Mouse (Mus musculus) layer of hippocampus, adult 9-10 months (tissue): ENCODE data around the gene Arpc5l.
"Not testable (repeated sequence)": the region's sequence is repeated elsewhere in the genome, so short reads cannot be mapped to it uniquely, and the experiment has no call there.

Source experiments
- DNase-seq: peaks from one replicate; pipeline ENCODE4 v3.0.0; 2022; ENCODE audit warnings: low spot score

Gene Arpc5l

DNA sequence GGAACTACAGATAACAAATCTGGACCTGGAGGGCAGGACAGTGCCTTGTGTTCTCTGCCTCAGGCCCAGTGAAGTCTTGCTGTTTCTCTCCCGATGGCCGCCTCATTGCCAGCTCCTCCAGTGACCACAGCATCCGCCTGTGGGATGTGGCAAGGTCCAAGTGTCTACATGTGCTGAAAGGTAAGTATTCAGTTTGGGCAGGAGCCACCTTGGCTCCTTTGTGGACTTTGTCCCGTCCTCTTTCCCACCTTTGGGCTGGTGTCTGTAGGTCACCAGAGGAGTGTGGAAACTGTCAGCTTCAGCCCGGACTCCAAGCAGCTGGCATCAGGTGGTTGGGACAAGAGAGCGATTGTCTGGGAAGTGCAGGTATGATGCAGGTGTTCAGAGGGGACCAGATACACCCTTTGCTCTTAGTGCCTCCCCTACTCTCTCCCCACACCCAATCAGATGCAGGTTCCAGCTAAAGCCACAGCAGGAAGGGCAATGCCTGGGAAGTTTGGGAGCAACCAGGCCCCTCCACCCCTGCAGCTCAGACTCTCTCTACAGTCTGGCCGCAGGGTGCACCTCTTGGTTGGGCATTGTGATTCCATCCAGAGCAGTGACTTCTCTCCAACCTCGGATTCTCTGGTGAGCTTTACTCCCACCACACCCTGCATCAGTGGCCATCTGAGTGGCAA is 5.1 kb upstream of the Arpc5l start:
- no peak for DNase-seq

DNA sequence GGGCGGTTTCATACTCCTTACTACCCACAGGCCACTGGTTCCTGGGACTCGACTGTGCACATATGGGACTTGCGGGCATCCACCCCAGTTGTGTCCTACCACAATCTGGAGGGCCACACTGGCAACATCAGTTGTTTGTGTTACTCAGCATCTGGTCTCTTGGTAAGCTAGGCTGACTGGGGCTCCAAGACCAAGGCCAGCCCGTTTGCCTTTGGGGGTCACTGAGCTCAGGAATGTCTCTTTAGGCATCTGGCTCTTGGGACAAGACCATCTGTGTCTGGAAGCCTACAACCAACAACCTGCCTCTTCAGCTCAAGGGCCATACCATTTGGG is 4.6 kb upstream of the Arpc5l start:
- DNase-seq = no peak

DNA sequence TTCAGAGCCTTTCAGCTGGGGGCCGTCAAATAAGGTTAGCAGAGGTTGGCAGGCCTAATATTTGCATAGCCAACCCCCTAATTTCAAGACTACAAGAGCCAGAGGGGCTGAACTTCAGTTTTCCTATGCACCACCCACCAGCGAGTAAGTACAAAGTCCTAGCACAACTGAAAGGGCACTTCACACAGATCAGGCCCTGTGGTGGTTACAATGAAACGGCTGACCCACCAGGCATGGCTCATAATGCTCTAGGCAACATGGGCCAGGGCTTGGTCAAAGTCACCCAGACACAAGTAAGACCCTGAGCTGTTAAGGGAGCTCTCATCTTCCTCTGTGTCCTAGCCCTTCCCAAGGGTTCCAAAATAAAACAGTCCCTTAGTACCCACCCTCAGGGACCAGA is 3.3 kb upstream of the Arpc5l start:
- DNase-seq = no peak

DNA sequence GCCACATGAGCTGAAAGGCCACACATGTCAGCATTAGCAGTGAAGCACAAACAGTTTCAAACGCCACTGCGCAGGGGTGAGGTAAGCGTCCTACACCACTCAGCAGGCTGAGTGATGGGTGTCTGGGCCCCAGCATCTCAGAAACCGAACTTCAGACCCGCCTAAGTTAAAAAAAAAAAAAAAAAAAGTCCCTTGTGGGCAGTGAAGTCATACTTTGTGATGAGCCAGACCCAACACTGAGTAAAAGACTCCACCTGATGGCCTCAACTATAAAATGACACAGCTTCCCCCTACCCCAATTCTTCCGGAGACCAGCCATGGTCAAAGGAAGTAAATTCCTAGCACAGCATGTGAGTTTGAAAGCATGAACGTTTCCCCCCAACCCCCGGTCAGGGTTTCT is 2.0 kb upstream of the Arpc5l start:
- DNase-seq = no peak

DNA sequence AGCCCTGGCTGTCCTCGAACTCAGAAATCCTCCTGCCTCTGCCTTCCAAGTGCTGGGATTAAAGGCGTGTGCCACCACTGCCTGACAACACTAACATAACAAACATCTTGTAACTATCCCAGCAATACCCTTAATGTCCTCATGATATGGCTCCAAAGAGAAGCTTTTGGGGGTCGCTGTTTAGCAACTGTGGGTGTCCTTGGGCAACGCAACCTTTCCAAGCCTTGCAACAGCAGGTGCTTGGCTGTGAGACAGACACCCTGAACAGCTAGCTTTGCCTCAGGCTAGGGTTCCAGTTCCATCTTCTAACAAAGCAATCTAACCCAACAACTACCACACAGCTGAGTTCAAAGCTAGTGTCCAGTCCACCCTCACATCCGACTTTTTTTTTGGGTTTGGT is 1.6 kb upstream of the Arpc5l start:
- DNase-seq = no peak

DNA sequence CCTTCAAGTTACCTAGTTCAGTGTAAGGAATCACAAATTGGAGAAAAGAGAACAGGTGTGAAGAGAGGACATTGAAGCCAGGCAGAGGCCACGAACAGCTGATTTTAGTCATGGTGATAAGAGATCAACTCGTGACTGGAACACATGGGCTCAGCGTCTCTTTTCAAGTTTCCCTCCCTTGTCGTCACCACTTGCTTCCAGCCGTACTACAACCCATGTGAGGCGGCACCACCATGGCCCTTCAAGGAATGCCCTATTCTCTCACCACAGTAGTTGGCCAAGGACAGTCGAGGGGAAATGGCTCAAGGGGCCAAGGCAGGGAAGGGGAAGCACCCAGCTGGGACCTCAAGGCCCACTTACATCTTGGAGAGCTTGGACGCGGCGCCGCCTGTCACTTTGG is 776 bp upstream of the Arpc5l start:
- DNase-seq = no peak

DNA sequence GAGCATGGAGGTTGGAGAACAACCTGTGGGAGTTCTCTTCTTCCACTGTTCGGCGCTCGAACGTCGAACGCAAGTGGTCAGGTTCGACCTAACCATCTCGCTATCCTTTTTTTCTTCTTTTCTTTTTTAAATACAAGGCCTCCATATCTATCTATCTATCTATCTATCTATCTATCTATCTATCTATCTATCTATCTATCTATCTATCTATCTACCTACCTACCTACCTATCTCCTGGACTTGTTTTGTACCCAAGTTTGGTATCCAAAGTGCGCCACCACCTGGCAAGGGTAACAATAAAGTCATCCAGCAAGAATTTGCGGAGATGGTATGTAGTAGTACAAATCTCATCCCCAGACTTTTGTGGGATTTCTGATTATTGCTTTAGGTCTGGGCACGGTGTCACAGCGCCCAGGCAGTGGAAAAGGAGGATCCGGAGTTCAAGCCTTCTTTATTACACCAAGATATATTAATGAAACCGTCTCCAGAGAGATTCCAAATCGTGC is 479 bp downstream of the Arpc5l start, which contains the start of gene Rpl35:
Gene Rpl35, minus strand, starts transcription at position 51 of the 506 bp plus-strand sequence.
- DNase-seq = no peak

DNA sequence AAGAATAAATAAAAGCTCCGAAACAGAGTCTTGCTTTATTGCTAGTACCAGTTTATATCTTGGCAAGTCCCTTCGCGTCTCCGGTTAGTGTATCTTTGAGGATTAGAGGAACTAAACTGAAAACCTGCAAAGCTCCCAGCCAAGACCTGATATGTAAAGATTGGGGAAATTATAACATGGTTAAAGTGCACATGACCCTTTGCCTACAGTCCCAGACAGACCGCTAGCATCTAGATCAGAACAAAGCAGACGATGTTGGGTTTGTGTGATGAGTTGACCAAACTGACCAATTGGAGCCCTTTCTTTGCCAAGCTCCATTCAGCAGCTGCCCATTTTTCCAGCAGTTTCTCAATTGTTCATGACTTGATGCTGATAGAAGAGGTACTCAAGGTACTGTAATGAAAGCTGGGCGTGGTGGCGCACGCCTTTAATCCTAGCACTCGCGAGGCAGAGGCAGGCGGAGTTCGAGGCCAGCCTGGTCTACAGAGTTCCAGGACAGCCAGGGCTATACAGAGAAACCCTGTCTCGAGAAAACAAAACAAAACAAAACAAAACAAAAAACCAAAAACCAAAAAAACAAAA is 1.1 kb downstream of the Arpc5l start:
- no peak for DNase-seq

DNA sequence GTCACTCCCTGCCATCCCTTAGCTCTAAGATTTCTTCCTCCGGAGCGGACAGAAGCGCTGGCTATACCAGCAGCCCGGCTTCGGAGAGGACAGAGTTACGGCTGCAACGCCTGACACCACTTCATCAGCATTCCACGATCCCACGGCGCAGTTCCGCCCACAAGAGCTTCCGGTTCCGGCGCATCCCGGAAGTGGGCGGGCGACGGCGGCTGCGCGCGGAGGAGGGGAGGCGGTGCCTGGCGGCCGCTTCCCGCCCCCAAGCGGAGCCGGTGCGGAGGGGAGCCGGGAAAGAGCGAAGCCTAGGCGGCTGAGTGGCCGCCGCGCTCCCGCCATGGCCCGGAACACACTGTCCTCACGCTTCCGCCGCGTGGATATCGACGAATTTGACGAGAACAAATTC is 2.7 kb downstream of the Arpc5l start:
- DNase-seq = peak; percentile 76

DNA sequence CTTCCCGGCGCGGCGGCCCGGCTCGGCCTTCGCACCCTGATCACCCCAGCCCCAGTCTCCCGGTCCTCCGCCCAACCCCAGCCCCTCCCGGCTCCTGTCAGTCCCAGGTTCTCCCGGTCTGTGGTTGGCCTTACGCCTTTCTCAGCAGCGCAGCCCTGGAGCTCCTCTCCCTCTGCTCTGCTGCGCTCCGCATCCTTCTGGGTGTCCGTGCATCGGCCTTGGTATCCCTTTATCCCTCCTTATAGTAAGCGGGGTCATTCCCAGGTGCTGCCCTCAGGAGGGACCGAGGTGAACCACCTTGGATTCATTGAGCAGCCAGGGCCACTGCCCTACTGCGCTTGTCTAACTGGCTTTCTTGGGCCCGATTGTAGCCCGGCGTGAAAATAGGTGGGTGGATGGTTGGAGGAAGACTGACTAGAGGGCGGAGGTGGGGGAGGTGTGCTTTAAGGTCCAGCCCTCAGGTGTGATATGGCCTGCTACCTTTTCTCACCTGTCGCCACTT is 3.3 kb downstream of the Arpc5l start:
- DNase-seq = no peak

DNA sequence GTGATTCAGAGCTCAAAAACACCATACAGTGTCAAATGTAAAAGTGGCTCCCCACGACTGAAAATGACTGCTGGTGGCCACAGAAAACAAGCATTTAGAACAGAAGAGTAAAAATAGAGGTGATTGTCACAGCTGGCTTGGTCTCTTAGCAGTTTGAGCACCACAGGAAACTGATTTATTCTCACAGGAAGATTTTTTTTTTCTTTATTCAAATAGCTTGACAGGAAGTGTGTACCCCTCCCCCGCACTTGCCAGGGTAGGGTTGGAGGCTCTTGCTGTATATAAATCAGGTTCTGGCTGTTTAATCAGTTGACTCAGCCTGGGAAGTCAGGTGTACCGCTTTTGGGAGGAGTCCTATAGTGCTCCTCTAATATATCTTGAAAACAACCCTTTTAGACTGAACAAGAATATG is 3.8 kb downstream of the Arpc5l start:
- DNase-seq = no peak

DNA sequence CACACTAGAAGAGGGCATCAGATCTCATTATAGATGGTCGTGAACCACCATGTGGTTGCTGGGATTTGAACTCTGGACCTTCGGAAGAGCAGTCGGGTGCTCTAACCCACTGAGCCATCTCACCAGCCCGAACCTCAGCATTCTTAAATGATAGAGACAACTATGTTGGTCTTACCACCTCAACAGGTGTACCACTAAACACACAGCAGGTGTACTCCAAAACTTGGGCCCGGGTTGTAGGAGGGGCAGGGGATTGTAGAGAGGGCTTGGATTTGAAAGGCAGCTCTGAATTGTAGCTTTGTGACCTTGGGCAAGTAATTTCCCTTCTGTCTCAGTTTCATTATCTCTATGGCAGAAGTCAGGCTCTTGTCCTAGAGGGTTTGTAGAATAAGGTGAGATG is 5.0 kb downstream of the Arpc5l start:
- DNase-seq = not testable (repeated sequence)

DNA sequence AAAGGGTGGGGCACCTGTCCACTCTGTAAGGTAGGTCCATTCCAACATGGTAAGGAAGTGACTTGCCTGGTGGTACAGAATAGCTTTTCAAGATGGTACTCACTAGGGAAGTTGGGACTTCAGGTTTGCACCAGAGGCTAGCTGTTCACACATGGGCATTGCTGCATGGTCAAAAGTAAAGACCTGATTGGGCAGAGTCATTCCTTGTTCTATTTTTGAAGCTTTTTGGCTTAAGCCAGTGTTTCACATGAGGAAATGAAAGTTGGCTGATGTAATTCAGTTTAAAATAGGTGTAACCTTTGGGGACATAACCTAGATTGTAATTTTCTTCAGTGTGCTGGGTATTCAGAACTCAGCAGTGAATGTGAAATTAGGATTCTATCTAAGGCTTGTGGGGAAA is 6.1 kb downstream of the Arpc5l start:
- DNase-seq = no peak

DNA sequence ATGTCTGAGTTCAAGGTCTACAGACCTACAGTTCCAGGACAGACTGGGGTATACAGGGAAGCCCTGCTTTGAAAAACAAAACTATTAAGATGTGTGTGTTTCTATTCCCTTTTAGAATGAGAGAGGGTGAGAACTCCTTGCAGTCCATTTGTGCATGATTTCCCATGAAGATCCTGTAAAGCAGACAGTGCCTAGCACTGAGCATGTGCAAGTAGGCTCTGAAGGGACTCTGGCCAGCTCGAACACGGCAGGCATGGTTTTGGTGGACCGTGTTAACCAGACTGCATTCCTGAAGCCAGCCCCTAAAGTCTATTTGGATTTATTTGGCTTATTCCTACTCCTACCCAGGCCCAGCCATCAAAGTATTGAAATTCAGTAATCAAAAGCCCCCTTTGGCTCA is 6.8 kb downstream of the Arpc5l start:
- DNase-seq = no peak

DNA sequence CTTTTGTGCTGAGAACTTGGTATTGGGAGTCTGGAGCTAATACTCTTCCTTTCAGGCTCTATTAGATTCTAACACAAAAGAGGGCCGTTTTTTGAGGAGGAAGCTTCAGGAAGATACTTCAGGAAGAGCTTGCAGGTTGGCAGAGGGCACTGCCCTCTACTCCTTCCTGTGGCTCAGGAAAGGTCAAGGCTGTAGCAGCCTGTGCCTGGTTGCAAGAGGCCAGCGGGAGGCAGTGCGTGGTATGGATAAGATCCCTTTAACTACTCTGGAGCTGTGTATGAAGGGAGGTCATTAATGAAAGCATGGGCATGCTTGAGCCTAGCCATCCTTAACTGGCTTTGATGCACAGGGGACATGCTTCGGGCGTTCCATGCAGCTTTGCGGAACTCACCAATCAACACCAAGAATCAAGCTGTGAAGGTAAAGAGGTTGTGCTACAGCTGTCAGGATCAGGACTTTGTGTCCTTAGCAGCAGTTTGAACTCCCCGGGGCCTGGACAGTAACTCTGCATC is 7.7 kb downstream of the Arpc5l start:
- DNase-seq = no peak

DNA sequence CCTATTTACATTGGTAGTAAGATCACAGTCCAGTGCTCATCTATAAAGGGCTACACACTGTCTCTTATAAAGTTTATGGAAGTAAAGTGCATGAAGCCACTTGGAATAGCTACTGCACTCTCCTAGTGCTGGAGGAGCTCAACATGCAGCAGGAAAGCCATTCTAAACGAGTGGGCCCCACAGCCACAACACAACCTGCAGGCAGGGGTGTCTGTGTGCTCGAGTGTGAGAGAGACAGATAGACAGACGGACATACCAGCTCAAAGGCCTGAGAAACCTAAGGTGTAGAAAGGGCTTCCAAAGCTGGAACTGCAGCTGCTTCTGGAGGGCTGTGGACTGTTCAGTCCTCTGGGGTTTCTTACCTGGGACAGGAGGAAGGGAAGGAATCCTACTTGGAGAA is 11.4 kb downstream of the Arpc5l start:
- no peak for DNase-seq

DNA sequence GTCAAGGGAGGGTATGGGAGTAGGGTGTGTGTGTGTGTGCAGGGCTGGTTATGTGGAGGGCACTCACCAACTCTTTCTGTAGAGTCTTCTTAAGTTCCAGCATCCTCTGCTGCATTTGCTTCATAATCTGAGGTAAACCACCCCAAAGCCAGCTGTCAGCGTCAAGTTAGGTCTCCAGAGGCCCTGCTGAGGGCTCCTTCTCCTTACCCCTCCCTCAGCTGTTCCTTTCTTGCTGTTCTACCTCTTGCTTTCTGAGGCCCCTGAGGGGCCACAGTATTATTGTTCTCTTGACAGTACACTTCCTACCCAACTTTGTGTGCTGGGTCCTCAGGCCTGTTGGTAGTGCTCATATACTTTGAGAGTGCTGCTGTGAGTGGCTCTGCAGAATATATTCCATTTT is 14.9 kb downstream of the Arpc5l start:
- no peak for DNase-seq

DNA sequence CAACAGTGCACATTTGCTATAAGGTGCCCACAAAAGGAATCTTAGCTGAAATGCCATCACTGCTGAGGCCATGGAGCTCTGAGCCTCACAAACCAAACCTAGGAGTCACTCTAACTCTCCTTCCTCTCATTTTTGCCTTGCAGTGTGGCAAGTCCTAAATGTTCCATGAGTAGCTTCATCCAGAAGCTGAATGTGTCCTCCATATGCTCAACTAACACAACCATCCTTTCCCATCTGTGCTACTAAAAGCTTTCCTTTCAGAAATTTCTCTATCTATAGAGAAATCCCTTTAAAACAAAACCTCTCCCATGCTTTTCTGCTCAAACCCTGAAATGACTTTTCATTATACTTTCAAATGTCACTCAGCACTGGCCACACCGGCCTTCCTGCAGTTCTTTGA is 26.5 kb downstream of the Arpc5l start:
- peak; percentile 40 for DNase-seq

DNA sequence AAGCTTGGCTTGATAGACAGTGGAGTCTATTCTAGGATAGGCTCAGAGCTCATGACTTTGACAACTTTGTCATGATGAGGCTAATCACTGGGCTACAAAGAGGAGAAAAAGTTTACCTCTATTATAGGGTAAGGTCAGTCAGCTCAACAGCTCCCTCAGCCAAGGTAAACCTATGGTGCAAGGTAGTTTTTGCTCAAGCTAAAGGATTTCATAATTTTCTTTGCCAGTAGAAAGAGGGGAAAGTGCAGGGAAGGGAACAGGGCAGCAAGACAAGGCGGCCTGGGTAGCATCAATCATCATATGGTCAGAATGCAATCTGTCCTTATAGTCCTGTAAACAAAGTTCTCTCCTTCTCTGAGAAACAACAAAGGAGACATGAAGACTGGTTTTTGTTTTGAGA is 35.1 kb downstream of the Arpc5l start:
- no peak for DNase-seq

DNA sequence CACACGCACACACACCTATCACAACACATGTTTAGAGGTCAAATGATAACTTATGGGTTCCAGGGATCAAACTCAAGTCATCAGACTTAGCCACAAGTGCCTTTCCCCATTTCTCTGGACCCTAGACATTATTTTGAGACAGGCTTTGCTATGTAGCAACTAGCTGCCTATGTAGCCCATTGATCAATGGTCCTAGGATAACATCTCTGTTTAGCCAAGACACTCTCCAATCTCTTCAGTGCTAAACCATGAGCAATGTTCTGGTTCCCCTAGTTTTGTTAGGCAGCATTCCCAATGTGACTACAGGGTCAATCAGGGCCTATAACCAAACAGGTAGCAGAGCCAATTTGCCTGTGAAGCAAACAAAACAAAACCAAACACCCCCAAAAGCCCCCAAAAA is 43.4 kb downstream of the Arpc5l start:
- no peak for DNase-seq

DNA sequence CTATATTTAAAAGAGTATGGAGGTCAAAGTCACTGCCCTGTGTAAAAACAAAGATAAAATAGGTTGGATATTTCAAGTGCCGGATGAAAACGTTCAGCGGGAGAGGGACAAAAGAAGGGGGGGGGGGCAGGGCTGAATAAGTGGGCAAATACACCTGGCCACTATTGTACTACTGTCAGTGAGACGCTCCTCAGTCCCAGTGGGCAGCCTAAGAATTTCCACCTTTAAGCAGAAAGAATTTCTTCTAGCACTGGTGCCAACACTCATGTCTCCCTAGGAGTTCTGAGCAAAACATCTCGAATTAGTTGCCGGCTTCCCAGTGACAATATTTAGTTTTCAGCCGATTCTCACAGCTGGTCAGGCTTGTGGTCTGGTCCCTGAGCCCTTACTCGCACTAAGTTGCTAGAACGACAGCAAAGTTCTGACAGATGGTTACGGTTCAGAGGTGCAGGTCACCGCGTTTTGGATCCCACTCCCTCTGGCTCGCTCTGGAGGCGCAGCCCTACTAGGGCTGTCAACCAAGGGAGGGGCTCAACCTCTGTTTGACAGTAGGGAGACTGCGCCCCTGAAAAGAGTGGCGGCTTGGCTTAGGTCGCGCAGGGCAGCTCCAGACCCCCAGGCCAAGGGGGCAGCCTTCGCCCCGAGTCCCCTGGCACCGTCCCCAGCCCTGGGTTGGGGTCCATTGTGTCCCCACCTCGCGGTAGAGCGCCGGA is 59.7 kb downstream of the Arpc5l start:
- DNase-seq = no peak
